Mouse (Mus musculus) ES-E14 (cell line): ENCODE data around the gene Pcif1. TPM values are rescaled to one million over a fixed set of nuclear protein-coding genes. Genes with fewer than 3 reads are reported as not detected.

ENCODE experiments used
- DNase-seq: peaks from one replicate; pipeline ENCODE4 v3.0.0-alpha.2; 2013; ENCODE audit warnings: low read depth, low spot score
- H3K27ac ChIP-seq: 2 replicates; pipeline ENCODE4 v1.5.1; 2012; ENCODE audit warnings: low read depth, mild to moderate bottlenecking, low read length, moderate library complexity, mixed read lengths; ENCODE audit not compliant: poor library complexity, insufficient read depth, severe bottlenecking
- H3K36me3 ChIP-seq: 2 replicates; pipeline ENCODE4 v1.6.1; 2012; ENCODE audit warnings: mild to moderate bottlenecking, low read length, moderate library complexity, mixed read lengths; ENCODE audit not compliant: control insufficient read depth, poor library complexity, insufficient read depth, severe bottlenecking
- H3K4me1 ChIP-seq, 2 experiments: fragments of 150-350 bp in 1 of 2; sonication (generic) in 1 of 2; 2 replicates each; pipeline ENCODE4 v1.6.1; 2012; ENCODE audit warnings: low read length in 2 of 2, mild to moderate bottlenecking in 1 of 2, mixed read lengths in 1 of 2; ENCODE audit not compliant: control insufficient read depth in 2 of 2, insufficient read depth in 2 of 2, poor library complexity in 1 of 2
- H3K4me3 ChIP-seq, 2 experiments: fragments of 150-350 bp in 1 of 2; sonication (generic) in 1 of 2; 2 replicates each; pipeline ENCODE4 v1.5.1; 2012; ENCODE audit warnings: low read length in 2 of 2, low read depth in 1 of 2, mild to moderate bottlenecking in 1 of 2, mixed read lengths in 1 of 2; ENCODE audit not compliant: insufficient read depth in 1 of 2, poor library complexity in 1 of 2, severe bottlenecking in 1 of 2
- H3K9ac ChIP-seq: 2 replicates; pipeline ENCODE4 v1.6.1; 2012; ENCODE audit warnings: low read depth, mild to moderate bottlenecking, low read length, mixed read lengths; ENCODE audit not compliant: poor library complexity, insufficient read depth, severe bottlenecking
- H3K9me3 ChIP-seq: fragments of 150-350 bp; sonication (generic); 2 replicates; pipeline ENCODE4 v1.6.1; 2012; ENCODE audit warnings: low read depth, mild to moderate bottlenecking, low read length; ENCODE audit not compliant: control insufficient read depth, insufficient read depth
- CHD2 ChIP-seq: IDR thresholded peaks from 2 replicates; pipeline ENCODE4 v1.6.1; 2014; ENCODE audit warnings: mild to moderate bottlenecking, low read depth, low read length, inconsistent platforms
- HCFC1 ChIP-seq: IDR thresholded peaks from 2 replicates; pipeline ENCODE4 v1.6.1; 2012; ENCODE audit warnings: low read length, inconsistent platforms, borderline replicate concordance; ENCODE audit not compliant: insufficient read depth
- MAFK ChIP-seq: IDR thresholded peaks from 2 replicates; pipeline ENCODE4 v1.6.1; 2014; ENCODE audit warnings: mild to moderate bottlenecking, low read depth, low read length, inconsistent platforms; ENCODE audit not compliant: insufficient read depth
- ZC3H11A ChIP-seq: IDR thresholded peaks from 2 replicates; pipeline ENCODE4 v1.6.1; 2012; ENCODE audit warnings: low read depth, mild to moderate bottlenecking, inconsistent platforms, low read length, borderline replicate concordance
- ZNF384 ChIP-seq: IDR thresholded peaks from 2 replicates; pipeline ENCODE4 v1.6.1; 2012; ENCODE audit warnings: low read depth, low read length, inconsistent platforms
- in situ Hi-C, 2 experiments: fragments of 600-800 bp; cut with MboI; formaldehyde crosslinking; loops; one replicate each; pipeline ENCODE4 v1.15.1; 2025; ENCODE audit warnings: low sequenced_read_pairs in 2 of 2, inconsistent platforms in 1 of 2; ENCODE audit not compliant: unreplicated experiment in 2 of 2
- total RNA-seq: library from RNA; depleted of rRNA; stranded (reverse); fragments of 300-350 nt; gene quantifications from 2 replicates; pipeline ENCODE4 v1.2.3, GENCODE M21; 2012

The Pcif1 gene
- total RNA-seq, 1 experiment = 30.4 TPM

- Histone ChIP-seq H3K4me1 (peaks cover 10 to 33% of the 10 kb centered on the region in 2 experiments), H3K9me3 (no peaks in the 10 kb centered on the region), H3K9ac (no peak overlapping the region), H3K4me3 (no peak overlapping the region), H3K36me3 (no peaks in the 10 kb centered on the region), H3K27ac (peak overlapping the region; percentile 19; the same call in 1 of the 2 replicates)
- no peak for DNase-seq
- in situ Hi-C loops = no loop called here
- TF ChIP-seq MAFK (no peak), HCFC1 (no peak), ZNF384 (no peak), ZC3H11A (no peak), CHD2 (no peak)
These were observed 14.5 kb upstream of the Pcif1 start for GRCm38 (mm10) chr2:164864593-164864992.

GRCm38 (mm10) chr2:164866741-164867551, 12.2 kb upstream of the Pcif1 start:
- H3K9me3 ChIP-seq = no peaks in the 10 kb centered on the region
- H3K9ac ChIP-seq = peak overlapping the region; percentile 27; the same call in 1 of the 2 replicates
- peaks cover 4 to 21% of the 10 kb centered on the region in 2 experiments for H3K4me1 ChIP-seq
- TF ChIP-seq MAFK (no peak), ZNF384 (peak; percentile 95), ZC3H11A (no peak)
- H3K36me3 ChIP-seq = no peaks in the 10 kb centered on the region
- H3K4me3 ChIP-seq = peak overlapping the region; percentile 14 to 17; a peak in 2 of 4 replicates
- in situ Hi-C loops = no loop called here
- peak overlapping the region; percentile 83 for H3K27ac ChIP-seq
- DNase-seq = peak; percentile 70

GRCm38 (mm10) chr2:164867566-164867965, 11.5 kb upstream of the Pcif1 start:
- peaks cover 4 to 19% of the 10 kb centered on the region in 2 experiments for H3K4me1 ChIP-seq
- no peaks in the 10 kb centered on the region for H3K9me3 ChIP-seq
- H3K36me3 ChIP-seq = no peaks in the 10 kb centered on the region
- H3K9ac ChIP-seq = no peak overlapping the region
- DNase-seq = peak; percentile 71
- H3K27ac ChIP-seq = peak overlapping the region; percentile 83
- peak overlapping the region in 1 of 2 experiments; percentile 14; a peak in 1 of 4 replicates for H3K4me3 ChIP-seq
- TF ChIP-seq ZC3H11A (no peak), MAFK (no peak), HCFC1 (peak; percentile 47; the same call in 1 of the 2 replicates), ZNF384 (no peak), CHD2 (no peak)
- in situ Hi-C loops = no loop called here

GRCm38 (mm10) chr2:164868491-164868890, 10.6 kb upstream of the Pcif1 start:
- Histone ChIP-seq H3K4me3 (no peak overlapping the region), H3K4me1 (peaks cover 2 to 19% of the 10 kb centered on the region in 2 experiments), H3K9ac (no peak overlapping the region), H3K36me3 (no peaks in the 10 kb centered on the region), H3K27ac (no peak overlapping the region; the same call in 1 of the 2 replicates), H3K9me3 (no peaks in the 10 kb centered on the region)
- no peak for DNase-seq
- TF ChIP-seq ZC3H11A = no peak
- in situ Hi-C loops = no loop called here
